Mouse (Mus musculus): ENCODE data around the gene Il6ra. TPM values are rescaled to one million over a fixed set of nuclear protein-coding genes. Genes with fewer than 3 reads are reported as not detected.
"Not testable (repeated sequence)": the region's sequence is repeated elsewhere in the genome, so short reads cannot be mapped to it uniquely, and the experiment has no call there.

Il6ra gene
- total RNA-seq, 2 experiments from 2014 or later, result 2.4 to 8.7 TPM

DNA sequence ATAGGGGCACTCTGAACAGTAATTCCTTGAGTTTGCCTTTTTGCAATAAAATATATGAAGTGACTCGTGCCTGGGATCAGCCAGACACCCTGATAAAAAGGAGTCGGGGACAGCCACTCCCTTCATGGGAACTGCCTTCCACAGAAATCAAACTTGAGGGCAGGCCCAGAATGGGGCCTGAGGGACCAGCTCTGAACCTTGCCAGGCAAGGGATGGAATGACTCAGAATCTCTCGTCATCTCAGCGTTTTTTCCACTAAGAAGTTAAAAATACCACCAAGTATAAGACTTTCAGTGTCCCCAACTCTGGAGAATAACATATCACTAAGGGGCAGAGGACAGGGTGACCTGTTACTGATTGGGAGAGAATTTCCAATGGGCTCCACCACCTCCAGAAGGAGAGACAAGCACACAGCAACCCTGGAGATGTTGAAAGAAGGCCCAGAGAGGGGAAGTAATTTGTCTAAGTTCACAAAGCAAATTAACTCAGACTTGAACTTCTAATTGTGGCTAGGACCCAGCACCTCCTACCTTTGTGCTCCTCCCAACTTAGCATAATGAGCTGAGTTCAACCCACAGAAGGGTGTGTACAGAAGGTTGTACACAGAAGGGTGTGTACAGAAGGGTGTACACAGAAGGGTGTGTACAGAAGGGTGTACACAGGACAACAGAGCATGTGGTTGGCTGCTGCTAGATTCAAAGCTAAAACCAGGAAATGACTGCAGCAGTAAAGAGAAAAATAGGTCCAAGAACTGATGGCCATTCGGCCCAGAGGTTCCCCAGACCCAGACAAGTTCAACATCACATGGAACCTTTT is 32.8 kb downstream of the Il6ra start:
- DNase-seq, result no peak
- intact Hi-C loops (cut with DNase I; ENCODE audit: low total_unique reads), result no loop called here

DNA sequence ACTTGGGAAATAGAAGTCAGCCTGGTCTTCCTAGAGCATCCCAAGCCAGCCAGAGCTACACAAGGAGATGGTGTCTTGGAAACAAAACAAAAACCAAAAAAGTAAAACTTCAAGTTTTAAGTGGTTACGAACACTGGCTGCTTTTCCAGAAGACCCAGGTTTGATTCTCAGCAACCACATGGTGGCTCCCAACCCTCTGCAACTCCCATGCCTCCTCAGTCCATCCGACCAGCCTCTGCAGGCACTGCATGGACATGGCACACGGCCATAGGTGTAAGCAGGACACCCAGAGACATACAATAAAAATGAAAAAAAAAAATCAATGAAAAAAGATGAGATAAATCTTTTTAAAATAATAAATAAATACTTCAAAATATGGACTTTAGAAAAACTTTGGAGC is 33.7 kb downstream of the Il6ra start:
- intact Hi-C loops (cut with DNase I; ENCODE audit: low total_unique reads), result no loop called here
- DNase-seq, result no peak

DNA sequence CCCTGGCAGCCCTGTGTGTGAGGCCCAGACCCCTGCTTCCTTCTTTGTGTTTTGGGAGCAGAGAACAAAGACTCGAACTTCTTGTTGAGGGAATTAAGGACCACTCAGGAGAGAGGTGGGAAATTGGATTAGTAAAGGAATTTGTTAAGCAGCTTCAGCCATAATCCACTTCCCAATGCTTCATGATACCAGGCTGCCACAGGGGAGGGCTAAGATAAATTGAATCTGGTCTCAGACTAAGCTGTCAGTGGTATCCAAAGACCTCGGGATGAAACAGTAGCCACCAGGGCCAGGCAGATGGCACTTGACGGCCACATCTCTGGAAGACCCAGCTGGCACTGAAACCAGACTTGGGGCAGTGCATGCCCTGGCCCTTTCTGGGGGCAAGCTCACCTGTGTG is 34.5 kb downstream of the Il6ra start:
- intact Hi-C loops (cut with DNase I; ENCODE audit: low total_unique reads), result no loop called here
- DNase-seq, result no peak

DNA sequence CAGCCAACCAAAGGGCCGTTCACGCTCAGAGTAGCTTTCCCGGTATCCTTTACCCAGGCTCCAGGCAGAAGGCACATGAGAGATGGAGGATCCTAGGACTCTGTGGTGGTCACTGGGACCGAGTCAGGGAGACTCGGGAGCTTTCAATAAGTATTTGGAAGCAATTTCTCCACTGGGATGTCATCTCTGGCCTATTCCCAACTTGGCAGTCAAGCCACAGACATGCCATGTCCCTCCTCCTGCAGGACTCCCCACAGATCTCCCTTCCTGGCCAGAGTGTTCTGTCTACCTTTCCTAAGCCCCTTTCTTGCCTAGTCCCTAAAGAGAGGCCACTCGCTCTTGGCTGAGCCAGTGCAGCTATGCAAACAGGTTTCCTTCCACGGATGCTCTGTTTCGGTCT is 35.9 kb downstream of the Il6ra start:
- intact Hi-C loops (cut with DNase I; ENCODE audit: low total_unique reads), result no loop called here
- no peak for DNase-seq

DNA sequence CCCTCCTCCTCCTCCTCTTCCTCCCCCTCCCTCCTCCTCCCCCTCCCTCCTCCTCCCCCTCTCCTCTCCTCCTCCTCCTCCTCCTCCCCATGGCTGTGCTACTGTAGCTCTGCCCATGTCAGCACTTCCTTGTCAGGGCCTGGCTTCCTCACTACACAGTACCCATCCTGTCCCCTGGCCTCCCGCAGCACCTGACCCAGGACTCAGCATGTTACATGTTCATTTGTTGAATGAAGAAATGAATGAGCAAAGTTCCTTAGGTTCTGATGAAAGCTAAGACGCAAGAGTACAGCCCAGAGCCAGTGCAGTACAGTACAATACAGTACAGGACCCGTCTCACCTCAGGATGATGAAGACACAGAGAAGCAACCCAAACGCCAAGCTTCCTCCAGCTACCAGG is 36.5 kb downstream of the Il6ra start:
- DNase-seq, result no peak
- intact Hi-C loops (cut with DNase I; ENCODE audit: low total_unique reads), result no loop called here

DNA sequence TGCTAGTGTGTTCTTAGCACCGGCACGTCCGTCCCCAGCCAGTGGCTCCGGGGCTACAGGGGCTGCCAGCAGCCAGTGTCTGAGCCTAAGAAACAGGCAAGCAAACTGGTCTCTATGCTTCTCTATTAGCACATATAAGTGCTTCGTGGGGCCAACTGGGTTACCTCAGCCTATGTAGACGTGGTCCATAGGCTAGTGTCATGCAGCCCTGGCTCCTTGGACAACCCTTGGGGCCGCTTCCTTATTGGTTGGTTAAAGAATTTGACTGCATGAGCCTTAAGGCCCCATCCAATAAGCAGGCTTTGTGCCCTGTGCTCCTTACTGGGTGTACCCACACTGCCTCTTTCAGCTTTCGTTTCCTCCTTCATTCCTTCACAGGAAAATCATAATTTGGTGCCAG is 37.2 kb downstream of the Il6ra start:
- DNase-seq, result no peak
- intact Hi-C loops (cut with DNase I; ENCODE audit: low total_unique reads), result no loop called here

DNA sequence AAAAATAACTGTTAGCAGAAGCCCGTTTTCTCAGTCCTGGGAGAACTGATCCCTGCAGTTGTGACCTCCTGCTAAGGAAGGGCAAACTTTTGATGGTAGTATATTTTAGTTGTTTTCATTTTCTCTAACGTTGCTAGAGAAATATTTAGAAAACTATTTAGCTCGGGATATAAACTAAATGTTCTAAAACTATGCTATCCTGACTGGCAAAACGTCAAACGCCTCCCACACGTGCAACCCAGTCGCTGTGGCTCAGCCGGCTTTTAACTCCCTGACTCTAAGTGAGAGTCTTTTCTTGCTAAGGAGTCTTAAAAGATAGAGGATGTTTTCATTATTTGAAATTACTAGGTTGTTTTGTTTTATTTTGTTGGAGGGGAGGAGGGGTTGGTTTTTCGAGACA is 38.0 kb downstream of the Il6ra start:
- intact Hi-C loops (cut with DNase I; ENCODE audit: low total_unique reads), result no loop called here

DNA sequence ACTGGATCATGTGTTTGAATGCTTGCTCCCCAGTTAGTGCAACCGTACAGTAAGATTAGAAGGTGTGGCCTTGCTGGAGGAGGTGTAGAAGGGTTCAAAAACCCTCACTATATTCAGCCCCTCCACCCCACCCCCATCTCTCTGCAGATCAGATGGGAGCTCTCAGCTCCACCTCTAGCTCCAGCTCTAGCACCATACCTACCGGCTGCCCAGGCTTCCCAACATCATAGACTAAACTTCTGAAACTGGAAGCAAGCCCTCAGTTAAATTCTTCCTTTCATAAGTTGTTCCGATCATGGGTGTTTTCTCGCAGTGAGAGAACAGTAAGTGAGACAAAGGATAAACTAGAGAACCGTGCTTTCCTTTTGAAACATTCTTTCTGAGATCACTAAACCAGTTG is 38.9 kb downstream of the Il6ra start:
- DNase-seq, result no peak
- intact Hi-C loops (cut with DNase I; ENCODE audit: low total_unique reads), result no loop called here

More for the DNA sequence above, 38.0 kb downstream of the Il6ra start:
- DNase-seq, result no peak

DNA sequence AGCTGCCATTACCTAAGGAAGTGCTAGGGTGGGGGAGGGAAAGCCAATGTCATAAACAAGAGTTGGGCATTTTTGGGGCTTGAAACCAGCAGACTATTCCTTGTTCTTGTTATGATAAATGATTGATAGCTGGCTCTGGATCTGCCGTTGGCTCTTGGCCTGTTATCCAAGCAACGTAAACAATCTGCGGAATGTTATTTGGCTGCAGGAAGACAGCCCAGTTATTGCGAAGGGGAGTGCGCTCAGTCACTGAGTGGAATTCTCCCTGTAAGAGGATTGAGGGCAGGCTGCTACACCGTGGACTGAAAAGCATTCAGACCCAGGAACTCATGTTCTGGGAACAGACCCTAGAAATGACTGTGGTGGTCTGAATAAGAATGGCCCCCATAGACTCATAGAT is 40.3 kb downstream of the Il6ra start:
- intact Hi-C loops (cut with DNase I; ENCODE audit: low total_unique reads), result no loop called here
- DNase-seq, result no peak

DNA sequence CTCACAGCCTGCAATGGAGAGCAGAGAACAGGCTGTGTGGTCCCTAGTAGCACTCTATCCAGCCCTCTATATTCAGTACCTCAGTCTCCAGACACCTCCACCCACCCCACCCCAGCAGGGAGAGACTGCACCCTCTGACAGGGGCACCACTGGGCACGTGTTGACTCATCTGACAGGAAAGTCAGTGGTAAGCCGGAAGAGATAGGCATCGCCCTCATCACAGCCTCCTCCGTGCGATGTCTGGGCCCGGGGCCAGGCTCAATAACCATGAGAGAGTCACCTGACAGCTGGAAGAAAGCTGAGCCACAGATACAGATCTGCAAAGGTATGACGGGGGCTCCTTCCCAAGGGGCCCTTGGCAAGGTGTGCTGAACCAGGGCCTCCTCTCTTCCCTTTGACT is 40.8 kb downstream of the Il6ra start:
- intact Hi-C loops (cut with DNase I; ENCODE audit: low total_unique reads), result no loop called here
- DNase-seq, result no peak

DNA sequence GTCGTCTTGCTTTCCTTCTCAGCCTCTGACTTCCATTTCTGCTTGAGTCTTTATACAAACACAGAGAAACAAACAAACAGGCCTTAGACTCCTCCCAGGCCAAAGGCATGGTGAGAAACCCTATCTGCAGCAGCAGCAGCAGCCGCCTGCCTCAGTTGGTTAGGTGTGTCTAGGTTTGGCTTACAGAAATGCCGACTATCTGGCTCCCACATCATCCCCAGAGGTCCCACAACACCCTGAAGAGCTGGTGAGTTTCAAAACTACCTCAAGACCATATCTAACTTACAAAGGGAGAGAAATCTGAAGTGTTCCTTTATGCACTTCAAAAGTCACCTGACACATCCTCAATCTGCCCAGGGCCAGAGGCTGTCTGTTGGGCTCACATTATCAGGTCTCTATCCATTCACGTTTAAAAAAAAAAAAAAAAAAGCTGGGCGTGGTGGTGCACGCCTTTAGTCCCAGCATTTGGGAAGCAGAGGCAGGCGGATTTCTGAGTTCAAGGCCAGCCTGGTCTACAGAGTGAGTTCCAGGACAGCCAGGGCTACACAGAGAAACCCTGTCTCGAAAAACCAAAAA is 41.6 kb downstream of the Il6ra start:
- intact Hi-C loops (cut with DNase I; ENCODE audit: low total_unique reads), result no loop called here
- DNase-seq, result no peak

DNA sequence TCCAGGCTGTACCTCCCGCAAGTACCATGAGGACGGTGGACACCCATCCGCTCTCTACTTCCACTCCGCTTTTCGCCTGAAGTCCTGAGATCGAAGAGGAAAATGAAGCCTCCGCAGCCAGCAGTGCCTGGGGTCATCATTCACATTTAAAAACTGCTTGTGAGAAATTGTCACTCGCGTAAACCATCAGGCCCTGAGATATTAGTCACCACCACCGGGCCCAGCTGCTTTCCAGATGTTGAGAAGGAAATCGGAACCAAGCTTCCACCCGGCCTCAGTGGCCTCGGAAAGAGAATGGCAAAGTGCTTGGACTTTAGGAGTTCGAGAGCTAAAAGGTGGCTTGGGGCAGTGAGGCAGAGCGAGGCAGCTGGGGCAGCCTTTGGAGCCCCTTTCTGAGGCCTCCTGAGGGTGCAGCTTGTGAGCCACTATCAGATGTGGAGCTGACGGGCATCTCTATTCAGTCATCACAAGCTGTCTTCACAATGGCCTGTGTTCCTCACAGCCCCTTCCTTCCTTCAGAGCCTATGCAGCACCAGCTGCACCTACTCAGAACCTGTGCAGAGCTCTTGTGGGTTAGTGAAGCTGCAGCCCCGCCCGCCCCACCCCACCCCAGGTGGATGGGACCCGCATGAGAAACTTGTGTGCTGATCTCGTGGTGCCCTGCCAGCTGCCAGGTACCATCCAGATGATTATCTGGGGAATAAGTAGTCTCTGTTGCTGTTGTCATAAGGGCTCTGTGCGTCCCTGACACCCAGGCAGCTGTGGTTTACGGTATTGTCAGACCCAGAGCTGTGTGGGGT is 42.3 kb downstream of the Il6ra start:
- intact Hi-C loops (cut with DNase I; ENCODE audit: low total_unique reads), result no loop called here
- DNase-seq, result no peak

DNA sequence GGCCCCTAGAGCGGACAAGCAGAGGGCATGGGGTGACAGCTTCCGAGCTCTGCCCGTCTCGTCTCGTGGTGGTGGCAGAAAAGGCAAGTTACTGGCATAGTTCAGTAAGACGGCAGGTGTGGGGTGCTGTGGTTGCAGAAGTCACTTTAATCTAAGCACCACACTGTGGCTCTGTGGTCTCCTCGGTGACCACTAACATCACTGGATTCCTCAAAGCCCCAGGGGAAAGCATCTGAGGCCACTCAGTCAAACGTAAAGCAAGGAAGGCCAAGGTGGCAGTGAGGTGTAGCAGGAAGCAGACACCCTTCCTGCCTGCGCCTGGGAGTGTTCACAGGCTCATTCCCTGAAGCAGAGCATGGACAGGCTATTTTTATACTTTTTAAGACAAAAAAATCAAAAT is 43.4 kb downstream of the Il6ra start:
- intact Hi-C loops (cut with DNase I; ENCODE audit: low total_unique reads), result no loop called here

DNA sequence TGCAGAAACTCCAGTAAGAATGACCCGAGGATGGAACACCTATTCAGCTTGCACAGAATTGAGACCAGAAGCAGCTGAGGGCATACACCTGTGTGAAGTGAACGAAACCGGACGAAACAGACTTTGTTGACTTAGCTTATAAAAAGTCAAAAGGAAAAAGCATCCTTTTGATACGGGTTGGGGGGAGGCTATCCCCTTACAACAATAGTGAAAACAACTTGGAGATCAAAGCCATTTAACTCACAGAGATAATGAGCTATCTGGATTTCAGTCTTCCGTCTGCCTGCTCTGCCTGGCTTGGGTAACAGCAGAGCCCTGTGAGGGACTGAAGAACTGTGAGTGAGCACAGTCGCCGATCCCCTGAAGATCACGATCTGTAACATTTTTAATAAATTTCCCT is 44.0 kb downstream of the Il6ra start:
- no peak for DNase-seq
- intact Hi-C loops (cut with DNase I; ENCODE audit: low total_unique reads), result no loop called here

More for the DNA sequence above, 43.4 kb downstream of the Il6ra start:
- no peak for DNase-seq

DNA sequence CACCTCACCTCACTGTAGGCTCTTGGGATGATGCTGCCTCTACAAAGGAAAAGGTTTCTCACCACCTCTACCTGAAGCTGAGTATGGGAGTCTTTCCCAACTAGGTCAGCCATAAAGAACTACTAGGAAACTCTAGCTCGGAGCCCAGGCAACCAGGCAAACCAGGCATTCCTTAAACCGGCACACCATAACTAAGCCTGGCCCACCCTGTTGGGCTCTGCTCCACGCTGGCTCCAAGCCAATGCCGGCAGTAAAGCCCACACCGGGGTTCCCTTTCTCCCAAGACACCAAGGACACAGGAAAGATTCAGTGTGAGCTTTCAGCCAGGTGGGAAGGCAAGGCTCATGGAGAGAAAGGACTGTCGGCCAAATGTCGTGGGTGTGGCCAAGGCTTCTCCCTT is 44.6 kb downstream of the Il6ra start:
- no peak for DNase-seq
- intact Hi-C loops (cut with DNase I; ENCODE audit: low total_unique reads), result no loop called here

DNA sequence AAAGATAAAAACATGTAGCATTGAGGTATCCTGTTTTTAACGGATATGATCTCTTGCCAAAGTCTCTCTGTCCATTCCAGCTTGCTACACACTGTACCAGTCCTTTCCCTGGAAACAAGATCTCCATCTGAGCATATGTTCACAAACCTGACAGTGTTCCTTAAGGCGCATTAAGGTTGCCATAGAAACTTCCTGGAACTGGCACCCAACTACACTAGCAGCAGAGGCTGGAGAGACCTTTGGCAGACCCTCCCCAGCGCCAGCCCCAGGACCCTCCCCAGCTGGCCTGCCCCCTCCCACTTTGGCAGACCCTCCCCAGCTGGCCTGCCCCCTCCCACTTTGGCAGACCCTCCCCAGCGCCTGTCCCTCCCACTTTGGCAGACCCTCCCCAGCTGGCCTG is 45.3 kb downstream of the Il6ra start:
- DNase-seq, result no peak
- intact Hi-C loops (cut with DNase I; ENCODE audit: low total_unique reads), result no loop called here

DNA sequence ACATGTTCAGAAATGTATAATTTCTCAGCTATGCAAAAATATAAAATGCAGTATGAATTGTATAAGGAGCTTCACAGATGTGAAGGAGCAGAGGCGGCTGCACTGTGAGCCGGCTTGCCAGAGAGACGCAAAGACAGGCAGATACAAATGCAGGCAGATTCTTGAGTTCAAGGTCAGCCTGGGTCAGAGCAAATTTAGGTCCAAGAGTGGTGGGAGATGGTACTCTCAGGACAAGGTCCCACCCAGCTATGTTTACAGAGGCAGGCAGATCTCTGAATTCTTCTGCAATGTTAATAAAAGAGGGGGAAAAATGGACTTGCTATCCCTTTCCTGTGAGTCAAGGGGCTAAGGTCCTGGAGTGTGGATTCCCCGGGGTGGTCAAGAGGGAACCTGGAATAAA is 47.2 kb downstream of the Il6ra start:
- no peak for DNase-seq
- intact Hi-C loops (cut with DNase I; ENCODE audit: low total_unique reads), result no loop called here

DNA sequence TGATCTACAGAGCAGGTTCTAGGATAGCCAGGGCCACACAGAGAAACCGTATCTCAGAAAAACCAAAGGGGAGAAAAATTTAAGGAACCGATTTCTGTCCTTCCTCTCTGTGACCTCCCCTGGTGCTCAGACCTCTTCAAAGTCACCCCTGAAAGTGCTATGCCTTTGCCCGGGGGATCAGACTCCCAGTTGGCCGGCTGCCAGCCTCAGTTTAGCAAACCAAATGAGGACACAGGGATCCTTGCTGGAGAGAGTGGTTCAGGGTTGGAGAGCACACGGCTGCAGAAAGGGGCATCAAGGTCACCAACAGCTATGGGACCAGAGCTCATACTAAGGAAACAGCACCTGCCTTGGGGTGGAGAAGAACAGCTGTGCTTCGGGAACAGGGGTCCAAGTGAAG is 48.0 kb downstream of the Il6ra start:
- DNase-seq, result no peak
- intact Hi-C loops (cut with DNase I; ENCODE audit: low total_unique reads), result no loop called here

DNA sequence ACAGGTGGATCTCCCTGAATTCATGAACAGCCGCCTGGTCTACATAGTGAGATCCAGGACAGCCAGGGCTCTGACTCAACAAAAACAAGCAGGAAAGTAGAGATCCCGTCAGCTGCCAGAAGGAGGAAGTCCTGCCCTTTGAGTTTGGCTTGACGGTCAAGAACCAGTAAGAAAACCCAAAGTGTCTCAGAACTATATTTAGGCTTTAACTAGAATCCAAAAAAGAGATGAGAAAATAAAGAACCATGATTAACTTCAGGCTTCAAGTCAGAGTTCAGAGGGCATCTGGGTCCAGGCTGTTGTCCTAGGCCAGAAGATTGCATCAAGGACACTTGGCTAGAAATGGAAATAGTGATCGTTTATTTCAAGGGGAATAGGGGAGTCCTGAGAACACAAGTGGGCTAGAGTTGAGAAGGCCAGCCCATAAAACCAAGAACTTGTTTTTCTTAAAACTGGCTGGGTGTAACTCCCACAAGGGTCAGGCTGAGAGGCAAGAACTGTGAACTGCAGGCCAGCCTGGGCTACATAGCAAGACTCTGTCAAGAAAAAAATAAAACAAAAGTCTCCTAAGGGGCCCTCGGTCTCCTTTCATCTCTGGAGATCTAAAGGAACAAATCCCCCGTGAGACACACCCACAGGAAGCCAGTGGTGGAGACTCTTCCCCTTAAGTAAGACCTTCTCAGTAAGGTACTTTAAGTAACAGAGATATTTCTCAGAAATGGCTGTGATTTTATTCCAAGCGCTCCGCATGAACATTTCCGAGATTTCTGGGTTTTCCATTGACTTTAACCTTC is 49.1 kb downstream of the Il6ra start:
- no peak for DNase-seq
- intact Hi-C loops (cut with DNase I; ENCODE audit: low total_unique reads), result no loop called here

DNA sequence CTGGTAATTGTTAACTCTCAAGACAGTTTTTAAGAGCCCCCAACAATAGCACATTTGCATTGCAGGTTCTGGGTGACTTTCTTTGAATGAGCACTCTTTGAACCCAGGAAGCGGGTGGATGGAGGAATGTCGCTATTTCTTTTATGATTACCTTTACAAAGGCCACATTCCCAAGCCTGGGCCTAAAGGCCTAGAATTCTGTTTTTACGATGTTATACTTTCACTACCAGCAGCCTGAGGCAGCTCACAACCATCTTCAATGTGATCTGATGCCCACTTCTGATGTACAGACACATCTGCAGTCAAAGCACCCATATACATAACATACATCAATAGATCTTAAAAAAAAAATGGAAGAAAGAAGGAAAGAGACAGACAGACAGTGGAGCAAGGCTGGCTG is 49.7 kb downstream of the Il6ra start:
- DNase-seq; intact Hi-C loops (cut with DNase I; ENCODE audit: low total_unique reads): not testable (repeated sequence)
